Mouse (Mus musculus): ENCODE measurements around the gene Bpifc.

DNA sequence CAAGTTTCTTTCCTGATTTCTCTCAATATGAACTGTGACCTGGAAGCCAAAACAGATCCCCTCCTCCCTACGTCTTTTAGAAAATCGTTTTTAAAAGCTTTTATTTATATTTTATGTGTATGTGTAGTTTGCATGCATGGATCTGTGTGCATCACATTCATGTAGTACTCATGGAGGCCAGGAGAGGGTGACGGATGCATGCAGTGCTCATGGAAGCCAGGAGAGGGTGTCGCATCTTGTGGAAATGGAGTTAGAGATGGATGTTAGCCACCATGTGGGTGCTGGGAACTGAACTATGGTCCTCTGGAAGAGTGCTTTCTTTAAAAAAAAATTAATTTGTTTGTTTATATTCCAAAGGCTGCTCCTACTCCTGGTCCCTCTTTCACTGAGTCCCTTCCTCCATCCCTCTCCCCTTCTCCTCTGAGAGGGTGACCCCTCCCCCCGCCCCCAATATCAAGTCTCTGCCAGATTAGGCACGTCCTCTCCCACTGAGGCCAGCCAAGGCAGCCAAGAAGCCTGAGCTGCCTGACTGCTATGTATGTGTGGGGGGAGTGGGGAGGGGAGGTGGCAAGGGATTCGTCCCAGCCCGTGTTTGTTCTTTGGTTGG, 44.7 kb upstream of the Bpifc start:
- TF ChIP-seq CTCF (IDR thresholded peaks at IDR 0.05; ENCODE audit: control insufficient read depth, insufficient read depth, insufficient read length) (no peak), USF1 (IDR thresholded peaks at IDR 0.05; ENCODE audit: low read depth) (no peak), MAX (IDR thresholded peaks at IDR 0.05) (no peak), MYOG (IDR thresholded peaks at IDR 0.05; ENCODE audit: control insufficient read depth, extremely low read depth, insufficient read length) (no peak), CEBPB (IDR thresholded peaks at IDR 0.05; ENCODE audit: low read depth) (no peak)

Measured in C2C12 (cell line).